Mouse (Mus musculus): ENCODE results near the gene Gm11568. TPM values are rescaled to one million over a fixed set of nuclear protein-coding genes. Genes with fewer than 3 reads are reported as not detected.
"Not testable (repeated sequence)": the region's sequence is repeated elsewhere in the genome, so short reads cannot be mapped to it uniquely, and the experiment has no call there.

The Gm11568 gene
- polyA plus RNA-seq (2016; fragmentation: Nextera tagmentation; extraction: Ambion mirVana): not detected in 2 replicates

GRCm38 (mm10) chr11:99857617-99858016 is at the start of gene Gm11568:
Gm11568 (plus strand) TSS chr11:99857917.
- H3K27ac ChIP-seq: no peak within 1 kb of the TSS
- no peak for ATAC-seq (ENCODE audit: low FRiP score, low read depth)

GRCm38 (mm10) chr11:99809792-99810191 is 47.9 kb upstream of the Gm11568 start, which contains the start of gene Krtap4-13:
Krtap4-13 (minus strand) TSS chr11:99809892.
- H3K27ac ChIP-seq; H3K4me1 ChIP-seq; H3K9me3 ChIP-seq; H3K4me2 ChIP-seq (replicated peaks); ATAC-seq (ENCODE audit: low FRiP score, low read depth); H3K27me3 ChIP-seq (replicated peaks); H3K9ac ChIP-seq; H3K4me3 ChIP-seq; H3K36me3 ChIP-seq: not testable (repeated sequence)

More at GRCm38 (mm10) chr11:99857617-99858016, at the start of gene Gm11568:
- Histone ChIP-seq H3K4me3 (no peak within 1 kb of the TSS), H3K9ac (no peak within 1 kb of the TSS), H3K4me2 (replicated peaks) (no peak within 1 kb of the TSS), H3K36me3 (no peaks in the 10 kb centered on the region), H3K27me3 (replicated peaks) (no peaks in the 10 kb centered on the region), H3K4me1 (no peaks in the 10 kb centered on the region), H3K9me3 (no peaks in the 10 kb centered on the region)
- 83% methylated on average over 2 of the region's 2 CpGs for WGBS

GRCm38 (mm10) chr11:99815566-99815965 is 42.2 kb upstream of the Gm11568 start, which contains the start of gene Gm11564:
Gm11564 (minus strand) TSS chr11:99815666.
- H3K36me3 ChIP-seq; H3K4me3 ChIP-seq; H3K9ac ChIP-seq; H3K4me2 ChIP-seq (replicated peaks); H3K27ac ChIP-seq; H3K27me3 ChIP-seq (replicated peaks); H3K9me3 ChIP-seq; ATAC-seq (ENCODE audit: low FRiP score, low read depth); H3K4me1 ChIP-seq: not testable (repeated sequence)
- WGBS: 90% methylated on average over 2 of the region's 2 CpGs

- Histone ChIP-seq H3K9me3 (no peaks in the 10 kb centered on the region), H3K4me1 (no peaks in the 10 kb centered on the region), H3K36me3 (no peaks in the 10 kb centered on the region), H3K4me3 (no peak within 1 kb of the TSS), H3K4me2 (replicated peaks) (no peak within 1 kb of the TSS), H3K27ac (no peak within 1 kb of the TSS), H3K27me3 (replicated peaks) (no peaks in the 10 kb centered on the region), H3K9ac (no peak within 1 kb of the TSS)
- no peak for ATAC-seq (ENCODE audit: low FRiP score, low read depth)
- 84% methylated on average over 1 of the region's 1 CpGs for WGBS
These were observed 19.8 kb upstream of the Gm11568 start, which contains the start of gene 2300003K06Rik for GRCm38 (mm10) chr11:99837966-99838365. 2300003K06Rik (minus strand) TSS chr11:99838066.

GRCm38 (mm10) chr11:99842185-99842584 is 15.5 kb upstream of the Gm11568 start:
- Histone ChIP-seq H3K27ac (no peak overlapping the region), H3K4me2 (replicated peaks) (no peak overlapping the region), H3K4me3 (no peak overlapping the region), H3K4me1 (no peaks in the 10 kb centered on the region), H3K27me3 (replicated peaks) (no peaks in the 10 kb centered on the region), H3K9ac (no peak overlapping the region), H3K9me3 (no peaks in the 10 kb centered on the region), H3K36me3 (no peaks in the 10 kb centered on the region)
- WGBS: 28% methylated on average over 1 of the region's 1 CpGs
- ATAC-seq (ENCODE audit: low FRiP score, low read depth): no peak

- no peak for ATAC-seq (ENCODE audit: low FRiP score, low read depth)
- Histone ChIP-seq H3K9ac (no peak overlapping the region), H3K4me3 (no peak overlapping the region), H3K4me2 (replicated peaks) (no peak overlapping the region), H3K36me3 (no peaks in the 10 kb centered on the region), H3K9me3 (no peaks in the 10 kb centered on the region), H3K27ac (no peak overlapping the region), H3K4me1 (no peaks in the 10 kb centered on the region), H3K27me3 (replicated peaks) (no peaks in the 10 kb centered on the region)
- 86% methylated on average over 2 of the region's 2 CpGs for WGBS
These were observed 11.0 kb upstream of the Gm11568 start for GRCm38 (mm10) chr11:99846746-99847145.

GRCm38 (mm10) chr11:99851508-99851907 is 6.2 kb upstream of the Gm11568 start, which contains the start of gene Krtap4-16:
Krtap4-16 (minus strand) TSS chr11:99851608.
- no peak within 1 kb of the TSS for H3K4me2 ChIP-seq (replicated peaks)
- H3K4me3 ChIP-seq: no peak within 1 kb of the TSS
- no peak within 1 kb of the TSS for H3K9ac ChIP-seq
- ATAC-seq (ENCODE audit: low FRiP score, low read depth): no peak
- no peak within 1 kb of the TSS for H3K27ac ChIP-seq
- H3K27me3 ChIP-seq (replicated peaks): no peaks in the 10 kb centered on the region
- H3K36me3 ChIP-seq: no peaks in the 10 kb centered on the region
- no peaks in the 10 kb centered on the region for H3K4me1 ChIP-seq
- H3K9me3 ChIP-seq: no peaks in the 10 kb centered on the region

- H3K9ac ChIP-seq: no peak overlapping the region
- no peaks in the 10 kb centered on the region for H3K36me3 ChIP-seq
- WGBS: 62% methylated on average over 3 of the region's 3 CpGs
- ATAC-seq (ENCODE audit: low FRiP score, low read depth): no peak
- H3K4me2 ChIP-seq (replicated peaks): no peak overlapping the region
- H3K4me3 ChIP-seq: no peak overlapping the region
- no peak overlapping the region for H3K27ac ChIP-seq
- no peaks in the 10 kb centered on the region for H3K27me3 ChIP-seq (replicated peaks)
- H3K4me1 ChIP-seq: no peaks in the 10 kb centered on the region
- no peaks in the 10 kb centered on the region for H3K9me3 ChIP-seq
These were observed 3.6 kb upstream of the Gm11568 start for GRCm38 (mm10) chr11:99854121-99854520.

GRCm38 (mm10) chr11:99858761-99859160 is 1.0 kb downstream of the Gm11568 start:
- H3K27ac ChIP-seq: no peak overlapping the region

GRCm38 (mm10) chr11:99864176-99864575 is 6.5 kb downstream of the Gm11568 start, which contains the start of gene Gm11559:
Gm11559 (plus strand) TSS chr11:99864476.
- not testable (repeated sequence) for H3K4me3 ChIP-seq; H3K9ac ChIP-seq; H3K27me3 ChIP-seq (replicated peaks); H3K4me2 ChIP-seq (replicated peaks); H3K4me1 ChIP-seq; H3K9me3 ChIP-seq; ATAC-seq (ENCODE audit: low FRiP score, low read depth); H3K27ac ChIP-seq; H3K36me3 ChIP-seq
- WGBS: 67% methylated on average over 1 of the region's 1 CpGs

More at GRCm38 (mm10) chr11:99858761-99859160, 1.0 kb downstream of the Gm11568 start:
- H3K36me3 ChIP-seq: no peaks in the 10 kb centered on the region
- H3K9me3 ChIP-seq: no peaks in the 10 kb centered on the region
- no peaks in the 10 kb centered on the region for H3K27me3 ChIP-seq (replicated peaks)
- H3K9ac ChIP-seq: no peak overlapping the region
- WGBS: 91% methylated on average over 2 of the region's 2 CpGs
- no peaks in the 10 kb centered on the region for H3K4me1 ChIP-seq
- H3K4me3 ChIP-seq: no peak overlapping the region
- ATAC-seq (ENCODE audit: low FRiP score, low read depth): no peak
- no peak overlapping the region for H3K4me2 ChIP-seq (replicated peaks)

- not testable (repeated sequence) for H3K4me3 ChIP-seq; H3K36me3 ChIP-seq; H3K27ac ChIP-seq; H3K9ac ChIP-seq; H3K9me3 ChIP-seq; H3K27me3 ChIP-seq (replicated peaks); H3K4me2 ChIP-seq (replicated peaks); ATAC-seq (ENCODE audit: low FRiP score, low read depth); H3K4me1 ChIP-seq
- 83% methylated on average over 1 of the region's 1 CpGs for WGBS
These were observed 15.4 kb downstream of the Gm11568 start, which contains the start of gene Krtap9-1 for GRCm38 (mm10) chr11:99873089-99873488. Krtap9-1 (plus strand) TSS chr11:99873389.

GRCm38 (mm10) chr11:99878887-99879286 is 21.2 kb downstream of the Gm11568 start, which contains the start of gene Gm11567:
Gm11567 (plus strand) TSS chr11:99879187.
- H3K36me3 ChIP-seq; H3K4me3 ChIP-seq; H3K4me2 ChIP-seq (replicated peaks); ATAC-seq (ENCODE audit: low FRiP score, low read depth); H3K27me3 ChIP-seq (replicated peaks); H3K4me1 ChIP-seq; H3K9me3 ChIP-seq; H3K9ac ChIP-seq; H3K27ac ChIP-seq: not testable (repeated sequence)
- 47% methylated on average over 1 of the region's 1 CpGs for WGBS

GRCm38 (mm10) chr11:99907620-99908019 is 49.9 kb downstream of the Gm11568 start, which contains the start of gene Krtap31-1:
Krtap31-1 (plus strand) TSS chr11:99907920.
- H3K9me3 ChIP-seq: no peaks in the 10 kb centered on the region
- no peak within 1 kb of the TSS for H3K27ac ChIP-seq
- no peaks in the 10 kb centered on the region for H3K27me3 ChIP-seq (replicated peaks)
- no peak within 1 kb of the TSS for H3K4me3 ChIP-seq
- no peak for ATAC-seq (ENCODE audit: low FRiP score, low read depth)
- no peaks in the 10 kb centered on the region for H3K4me1 ChIP-seq
- no peak within 1 kb of the TSS for H3K9ac ChIP-seq
- WGBS: 92% methylated on average over 2 of the region's 2 CpGs
- no peaks in the 10 kb centered on the region for H3K36me3 ChIP-seq
- H3K4me2 ChIP-seq (replicated peaks): no peak within 1 kb of the TSS
